Mouse (Mus musculus) neural tube, embryonic 15.5 days (tissue): Measurements from ENCODE around the gene Slc43a2. TPM values are rescaled to one million over a fixed set of nuclear protein-coding genes. Genes with fewer than 3 reads are reported as not detected.

Experiments used
- ATAC-seq: fragments of 200-750 bp; cut with Nextera tagmentation; 2 replicates; pipeline ENCODE4 v1.8.0; 2017; ENCODE audit warnings: mild to moderate bottlenecking, moderate TSS enrichment, moderate library complexity; ENCODE audit not compliant: low FRiP score
- H3K27ac ChIP-seq: fragments of 300-500 bp; sonication (generic); replicated peaks from 2 replicates; pipeline ENCODE4 v1.5.1; 2015; ENCODE audit warnings: mild to moderate bottlenecking, inconsistent platforms
- H3K27me3 ChIP-seq: fragments of 300-500 bp; sonication (generic); replicated peaks from 2 replicates; pipeline ENCODE4 v1.6.1; 2015; ENCODE audit warnings: inconsistent platforms
- H3K36me3 ChIP-seq: fragments of 300-500 bp; sonication (generic); 2 replicates; pipeline ENCODE4 v1.6.1; 2015; ENCODE audit warnings: inconsistent platforms
- H3K4me1 ChIP-seq: fragments of 300-500 bp; sonication (generic); 2 replicates; pipeline ENCODE4 v1.6.1; 2015; ENCODE audit warnings: inconsistent platforms
- H3K4me2 ChIP-seq: fragments of 300-500 bp; sonication (generic); 2 replicates; pipeline ENCODE4 v1.6.1; 2015; ENCODE audit warnings: inconsistent platforms, mild to moderate bottlenecking, moderate library complexity
- H3K4me3 ChIP-seq: fragments of 300-500 bp; sonication (generic); replicated peaks from 2 replicates; pipeline ENCODE4 v1.5.1; 2015; ENCODE audit warnings: mild to moderate bottlenecking, inconsistent platforms
- H3K9ac ChIP-seq: fragments of 300-500 bp; sonication (generic); replicated peaks from 2 replicates; pipeline ENCODE4 v1.6.1; 2015; ENCODE audit warnings: mild to moderate bottlenecking, inconsistent platforms
- H3K9me3 ChIP-seq: fragments of 300-500 bp; sonication (generic); replicated peaks from 2 replicates; pipeline ENCODE4 v1.6.1; 2016; ENCODE audit warnings: inconsistent platforms
- WGBS: fragments of 180-500 bp; shearing (Covaris S2); methylation state at CpG from one replicate; pipeline ENCODE4 v1.1.7; 2015; ENCODE audit warnings: mixed read lengths; 5-methylcytosine and 5-hydroxymethylcytosine counted together
- polyA plus RNA-seq: library from polyadenylated mRNA; unstranded; fragments of >200 nt; fragmentation: Nextera tagmentation; extraction: Ambion mirVana; gene quantifications from 2 replicates; pipeline ENCODE4 v1.2.1, GENCODE M21; 2015

Slc43a2 gene
- polyA plus RNA-seq, 1 experiment from 2014 or later = 15.7 TPM

DNA sequence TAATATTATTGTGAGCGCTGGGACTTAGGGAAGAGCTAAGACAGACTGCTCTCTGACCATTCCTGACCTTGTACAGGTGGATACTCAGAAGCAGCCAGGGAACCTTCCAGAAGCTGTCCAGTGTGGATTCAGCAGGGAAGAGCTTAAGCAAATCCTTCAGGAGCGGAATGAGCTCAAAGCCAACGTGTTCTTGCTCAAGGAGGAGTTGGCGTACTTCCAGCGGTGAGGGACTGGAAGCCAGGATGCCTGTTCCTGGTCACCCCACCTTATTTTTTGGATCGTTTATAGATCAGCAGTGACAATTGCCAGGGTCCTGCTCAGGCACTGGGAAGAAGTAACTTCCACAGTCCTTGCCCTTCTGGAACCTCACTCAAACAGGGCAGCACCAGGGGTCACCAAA is 20.3 kb upstream of the Slc43a2 start:
- Histone ChIP-seq H3K9me3 (no peaks in the 10 kb centered on the region), H3K36me3 (peaks cover 29% of the 10 kb centered on the region), H3K4me3 (no peak overlapping the region), H3K4me1 (peaks cover 12% of the 10 kb centered on the region), H3K27ac (no peak overlapping the region), H3K9ac (no peak overlapping the region), H3K4me2 (peak overlapping the region; percentile 97; the same call in 1 of the 2 replicates), H3K27me3 (no peaks in the 10 kb centered on the region)
- 86% methylated on average over 6 of the region's 6 CpGs for WGBS
- no peak for ATAC-seq

DNA sequence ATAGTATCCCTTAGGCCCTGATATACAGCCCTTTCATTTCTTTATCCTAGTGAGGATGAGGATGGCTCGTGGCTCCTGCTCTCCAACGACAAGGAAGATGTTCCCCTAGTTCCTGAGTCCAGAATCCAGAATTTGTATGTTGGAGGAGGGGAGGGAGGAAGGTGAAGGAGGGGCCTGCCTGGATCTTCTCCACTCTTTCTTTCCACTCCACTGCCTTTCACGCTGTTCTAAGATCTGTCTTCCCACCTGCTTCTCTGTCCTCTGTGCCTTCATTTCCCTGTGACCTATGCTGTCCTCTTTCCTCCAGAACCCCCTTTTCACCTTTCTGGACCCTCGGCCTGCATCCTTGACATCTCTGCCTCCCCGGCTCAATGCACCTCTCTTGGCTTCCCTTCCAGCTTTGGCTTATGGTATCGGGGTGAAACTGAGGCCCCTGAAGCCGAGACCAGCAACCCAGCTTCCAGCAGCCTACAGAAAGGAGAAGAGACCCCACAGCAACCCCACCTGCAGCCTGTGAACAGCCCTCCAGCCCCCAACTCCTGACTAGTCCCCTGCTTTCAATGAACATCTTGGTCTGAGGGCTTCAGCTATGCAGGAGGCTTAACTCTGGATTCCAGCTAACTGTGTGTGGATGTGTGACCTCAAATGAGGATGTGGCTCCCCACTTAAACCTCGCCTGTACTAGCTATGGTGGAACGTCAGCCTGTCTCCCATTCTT is 19.0 kb upstream of the Slc43a2 start:
- 87% methylated on average over 9 of the region's 9 CpGs for WGBS
- H3K27me3 ChIP-seq = no peaks in the 10 kb centered on the region
- no peaks in the 10 kb centered on the region for H3K9me3 ChIP-seq
- H3K27ac ChIP-seq = no peak overlapping the region
- peaks cover 12% of the 10 kb centered on the region for H3K4me1 ChIP-seq
- no peak overlapping the region for H3K4me2 ChIP-seq
- no peak overlapping the region for H3K4me3 ChIP-seq
- H3K9ac ChIP-seq = no peak overlapping the region
- peaks cover 20% of the 10 kb centered on the region for H3K36me3 ChIP-seq
- ATAC-seq = no peak

DNA sequence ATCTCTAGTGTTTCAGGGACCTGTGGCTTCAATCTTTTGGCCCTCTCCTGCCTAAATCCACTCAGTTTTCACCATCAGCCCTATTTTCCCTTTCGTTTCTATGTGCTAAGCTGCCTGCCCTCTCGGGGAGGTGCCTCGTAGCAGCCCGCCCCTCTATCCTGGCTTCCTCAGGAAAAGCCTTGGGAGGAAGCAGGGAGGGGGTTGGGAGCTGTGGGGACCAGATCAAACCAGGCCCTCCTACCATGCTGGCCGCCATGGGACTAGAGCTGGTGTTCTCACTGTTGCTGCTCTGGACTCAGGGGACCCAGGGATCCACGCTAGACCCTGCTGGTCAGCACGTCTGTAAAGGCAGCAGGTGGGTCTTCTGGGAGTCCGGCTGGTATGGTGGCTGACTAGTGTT is 18.2 kb upstream of the Slc43a2 start, which contains the start of gene Scarf1:
Scarf1 (plus strand) TSS at position 205 of the 400 bp plus-strand sequence.
- H3K27ac ChIP-seq = no peak within 1 kb of the TSS
- H3K9me3 ChIP-seq = no peaks in the 10 kb centered on the region
- peaks cover 11% of the 10 kb centered on the region for H3K36me3 ChIP-seq
- no peak within 1 kb of the TSS for H3K4me3 ChIP-seq
- H3K9ac ChIP-seq = no peak within 1 kb of the TSS
- H3K27me3 ChIP-seq = no peaks in the 10 kb centered on the region
- H3K4me2 ChIP-seq = peak within 1 kb of the TSS; percentile 11; the same call in 1 of the 2 replicates
- ATAC-seq = no peak
- H3K4me1 ChIP-seq = peaks cover 12% of the 10 kb centered on the region
- 60% methylated on average over 8 of the region's 8 CpGs for WGBS

GRCm38 (mm10) chr11:75515186-75515585 is 16.3 kb upstream of the Slc43a2 start:
- H3K4me3 ChIP-seq = no peak overlapping the region
- no peaks in the 10 kb centered on the region for H3K9me3 ChIP-seq
- no peaks in the 10 kb centered on the region for H3K27me3 ChIP-seq
- WGBS = 94% methylated on average over 25 of the region's 25 CpGs
- H3K4me2 ChIP-seq = no peak overlapping the region
- H3K27ac ChIP-seq = no peak overlapping the region
- H3K4me1 ChIP-seq = peaks cover 2% of the 10 kb centered on the region
- H3K36me3 ChIP-seq = no peaks in the 10 kb centered on the region; the same call in 1 of the 2 replicates
- ATAC-seq = no peak
- no peak overlapping the region for H3K9ac ChIP-seq

GRCm38 (mm10) chr11:75519834-75520633 is 11.5 kb upstream of the Slc43a2 start:
- ATAC-seq = no peak
- WGBS = 70% methylated on average over 15 of the region's 15 CpGs
- Histone ChIP-seq H3K27me3 (no peaks in the 10 kb centered on the region), H3K4me2 (no peak overlapping the region), H3K36me3 (no peaks in the 10 kb centered on the region), H3K4me1 (no peaks in the 10 kb centered on the region), H3K4me3 (no peak overlapping the region), H3K9ac (no peak overlapping the region), H3K27ac (no peak overlapping the region), H3K9me3 (no peaks in the 10 kb centered on the region)

- Histone ChIP-seq H3K4me1 (no peaks in the 10 kb centered on the region), H3K9ac (no peak overlapping the region), H3K4me2 (no peak overlapping the region), H3K27ac (no peak overlapping the region), H3K27me3 (no peaks in the 10 kb centered on the region), H3K9me3 (no peaks in the 10 kb centered on the region), H3K4me3 (no peak overlapping the region), H3K36me3 (no peaks in the 10 kb centered on the region)
- ATAC-seq = no peak
- WGBS = 82% methylated on average over 4 of the region's 4 CpGs
Observed at GRCm38 (mm10) chr11:75521609-75522008, 9.9 kb upstream of the Slc43a2 start.

- H3K9me3 ChIP-seq = no peaks in the 10 kb centered on the region
- no peak overlapping the region for H3K9ac ChIP-seq
- no peak for ATAC-seq
- H3K36me3 ChIP-seq = no peaks in the 10 kb centered on the region
- no peaks in the 10 kb centered on the region for H3K27me3 ChIP-seq
- H3K4me3 ChIP-seq = no peak overlapping the region
- WGBS = 93% methylated on average over 2 of the region's 2 CpGs
- no peak overlapping the region for H3K27ac ChIP-seq
- H3K4me2 ChIP-seq = no peak overlapping the region
- H3K4me1 ChIP-seq = no peaks in the 10 kb centered on the region
Observed at GRCm38 (mm10) chr11:75522793-75523192, 8.7 kb upstream of the Slc43a2 start.

- H3K27ac ChIP-seq = no peak overlapping the region
- H3K4me1 ChIP-seq = 0 out of 2 replicates have a peak, but pooled peaks cover 7% of the 10 kb centered on the region
- no peaks in the 10 kb centered on the region for H3K27me3 ChIP-seq
- no peak overlapping the region for H3K4me2 ChIP-seq
- 88% methylated on average over 15 of the region's 15 CpGs for WGBS
- H3K9ac ChIP-seq = no peak overlapping the region
- no peaks in the 10 kb centered on the region for H3K9me3 ChIP-seq
- no peak overlapping the region for H3K4me3 ChIP-seq
- no peaks in the 10 kb centered on the region for H3K36me3 ChIP-seq
- ATAC-seq = no peak
Observed at GRCm38 (mm10) chr11:75525531-75526125, 5.9 kb upstream of the Slc43a2 start.

- Histone ChIP-seq H3K27ac (no peak overlapping the region), H3K36me3 (no peaks in the 10 kb centered on the region), H3K4me3 (no peak overlapping the region), H3K4me1 (0 out of 2 replicates have a peak, but pooled peaks cover 7% of the 10 kb centered on the region), H3K27me3 (no peaks in the 10 kb centered on the region), H3K4me2 (no peak overlapping the region), H3K9ac (no peak overlapping the region), H3K9me3 (no peaks in the 10 kb centered on the region)
- 92% methylated on average over 6 of the region's 6 CpGs for WGBS
- no peak for ATAC-seq
Observed at GRCm38 (mm10) chr11:75526943-75527342, 4.6 kb upstream of the Slc43a2 start.

- no peaks in the 10 kb centered on the region for H3K36me3 ChIP-seq
- no peak overlapping the region for H3K4me3 ChIP-seq
- no peaks in the 10 kb centered on the region for H3K27me3 ChIP-seq
- 54% methylated on average over 4 of the region's 4 CpGs for WGBS
- no peaks in the 10 kb centered on the region for H3K9me3 ChIP-seq
- no peak overlapping the region for H3K9ac ChIP-seq
- no peak for ATAC-seq
- no peak overlapping the region for H3K4me2 ChIP-seq
- peaks cover 31% of the 10 kb centered on the region for H3K4me1 ChIP-seq
- H3K27ac ChIP-seq = peak overlapping the region; percentile 99
Observed at GRCm38 (mm10) chr11:75529771-75530170, 1.7 kb upstream of the Slc43a2 start.

- ATAC-seq = peak; percentile 39
- Histone ChIP-seq H3K27ac (peak overlapping the region; percentile 99), H3K36me3 (no peaks in the 10 kb centered on the region), H3K9ac (peak overlapping the region; percentile 73), H3K9me3 (no peaks in the 10 kb centered on the region), H3K4me2 (peak overlapping the region; percentile 84), H3K4me3 (peak overlapping the region; percentile 77), H3K27me3 (no peaks in the 10 kb centered on the region), H3K4me1 (peaks cover 36% of the 10 kb centered on the region)
- 0% methylated on average over 10 of the region's 10 CpGs for whole genome bisulfite sequencing
Observed at GRCm38 (mm10) chr11:75530325-75530724, 1.2 kb upstream of the Slc43a2 start.
